Mouse (Mus musculus): Measurements from ENCODE around the gene E2f2. TPM values are rescaled to one million over a fixed set of nuclear protein-coding genes. Genes with fewer than 3 reads are reported as not detected.
A peak's percentile ranks its signal among the peaks of the same experiment; 100 is the strongest.

The E2f2 gene
- 1 to 10 TPM; 1.4 to 2.1 TPM for total RNA-seq (2021)

DNA sequence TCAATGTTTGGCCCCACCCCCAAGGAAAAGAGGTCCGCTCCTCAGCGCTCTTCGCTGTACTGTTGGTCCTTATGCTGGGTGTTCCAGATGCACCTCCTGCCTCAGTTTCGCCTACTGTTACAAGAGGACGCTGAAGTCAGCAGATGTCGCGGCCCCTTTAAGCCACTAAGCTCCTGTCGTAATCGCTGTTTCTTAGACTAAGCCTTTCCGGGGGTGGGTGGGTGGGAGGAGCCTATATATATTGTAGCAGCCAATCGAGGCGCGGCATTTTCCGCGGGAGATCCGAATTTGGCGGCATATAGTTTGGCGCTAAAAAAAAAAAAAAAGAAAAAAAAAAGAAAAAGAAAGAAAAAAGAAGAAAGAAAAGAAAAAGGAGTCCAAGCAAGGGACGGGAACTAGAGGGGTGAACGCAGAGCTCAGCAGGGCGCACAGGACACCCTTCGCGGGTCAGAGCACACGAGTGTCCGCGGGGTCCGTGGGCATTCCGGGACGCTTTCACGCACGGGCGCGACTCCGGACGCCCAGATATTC, at the start of gene E2f2:
Gene E2f2, plus strand, starts transcription at position 384 of the 531 bp plus-strand sequence.
- intact Hi-C loops (cut with DNase I): no loop called here
- peak; percentile 71 to 81 for DNase-seq

DNA sequence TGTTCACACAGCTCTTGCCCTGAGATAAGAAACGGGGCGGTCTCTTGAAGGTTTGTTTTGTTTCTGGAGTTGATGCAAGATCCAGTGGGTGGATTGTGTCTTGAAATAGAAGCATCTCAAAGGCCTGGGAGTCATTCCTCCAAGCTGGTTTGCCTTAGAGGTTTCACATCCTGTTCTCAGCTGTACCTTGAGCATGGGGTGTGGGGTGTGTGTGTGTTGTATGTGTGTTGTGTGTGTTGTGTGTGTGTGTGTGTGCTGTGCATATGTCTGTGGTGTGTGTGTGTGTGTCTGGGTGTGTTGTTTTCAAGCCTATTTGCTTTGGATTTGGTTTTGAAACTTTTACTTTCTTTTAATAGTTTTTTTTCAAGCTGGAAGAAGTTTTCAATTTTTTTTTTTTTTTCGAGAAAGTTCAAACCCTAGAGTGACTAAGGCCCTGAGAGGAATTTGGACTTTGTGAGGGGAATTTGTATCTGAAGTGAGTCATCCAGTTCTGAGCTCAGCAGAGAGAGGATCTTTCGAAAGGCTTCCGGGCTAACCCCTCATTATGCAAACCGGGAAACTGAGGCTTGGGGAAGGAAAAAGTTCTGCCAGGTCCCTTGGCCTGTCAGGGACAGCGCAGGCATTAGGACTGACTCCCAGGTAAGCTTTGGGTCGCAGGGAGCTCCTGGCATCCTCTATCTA, 48.9 kb upstream of the E2f2 start:
- intact Hi-C loops (cut with DNase I): no loop called here
- peak in 1 of 2 experiments; percentile 28 for DNase-seq

DNA sequence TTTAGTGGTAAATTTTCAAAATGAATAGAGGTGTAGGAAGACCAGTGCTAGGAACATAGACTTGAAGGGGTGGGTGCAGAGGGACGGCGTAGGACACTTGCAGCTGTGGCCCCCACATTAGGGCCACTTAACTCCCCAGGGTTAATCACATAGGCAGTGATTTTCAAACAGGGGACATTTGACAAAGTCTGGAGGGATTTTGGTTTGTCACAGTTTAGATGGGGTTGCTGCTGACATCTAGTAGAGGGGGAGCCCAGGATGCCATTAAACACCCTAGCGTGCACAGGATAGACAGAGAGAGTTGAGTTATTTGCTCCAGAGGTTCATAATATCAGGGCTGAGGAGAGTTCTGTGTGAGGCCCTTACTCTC, 48.4 kb upstream of the E2f2 start:
- no peak for DNase-seq
- intact Hi-C loops (cut with DNase I): no loop called here

DNA sequence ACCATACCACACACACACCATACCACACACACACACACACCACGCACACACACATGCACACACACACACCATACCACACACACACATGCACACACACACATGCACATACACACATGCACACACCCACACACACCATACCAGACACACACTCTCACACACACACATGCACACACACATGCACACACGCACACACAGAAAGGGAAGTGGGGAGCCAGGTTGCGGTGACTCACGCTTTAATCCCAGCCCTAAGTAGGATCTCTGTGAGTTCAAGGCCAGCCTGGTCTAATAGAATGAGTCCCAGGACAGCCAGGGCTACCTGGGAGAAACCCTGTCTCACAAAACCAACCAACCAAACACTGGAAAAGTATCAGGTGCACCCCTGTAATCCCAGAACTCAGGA, 47.6 kb upstream of the E2f2 start:
- DNase-seq: no peak
- intact Hi-C loops (cut with DNase I): no loop called here

DNA sequence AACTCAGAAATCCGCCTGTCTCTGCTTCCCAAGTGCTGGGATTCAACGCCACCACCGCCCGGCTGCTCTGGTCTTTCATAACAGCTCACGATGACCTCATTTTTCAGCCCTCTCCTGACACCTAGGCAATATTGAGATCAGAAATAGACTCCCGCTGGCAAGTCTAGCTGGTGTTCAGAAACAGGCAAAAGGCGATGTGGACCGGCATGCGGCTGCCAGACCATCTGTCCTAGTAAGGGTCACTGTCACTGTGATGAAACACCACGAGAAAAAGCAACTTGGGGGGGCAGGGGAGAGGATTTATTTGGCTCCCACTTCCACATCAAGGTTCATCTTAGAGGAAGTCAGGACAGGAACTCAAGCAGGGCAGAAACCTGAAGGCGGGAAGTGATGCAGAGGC, 46.7 kb upstream of the E2f2 start:
- no peak for DNase-seq
- intact Hi-C loops (cut with DNase I): no loop called here

DNA sequence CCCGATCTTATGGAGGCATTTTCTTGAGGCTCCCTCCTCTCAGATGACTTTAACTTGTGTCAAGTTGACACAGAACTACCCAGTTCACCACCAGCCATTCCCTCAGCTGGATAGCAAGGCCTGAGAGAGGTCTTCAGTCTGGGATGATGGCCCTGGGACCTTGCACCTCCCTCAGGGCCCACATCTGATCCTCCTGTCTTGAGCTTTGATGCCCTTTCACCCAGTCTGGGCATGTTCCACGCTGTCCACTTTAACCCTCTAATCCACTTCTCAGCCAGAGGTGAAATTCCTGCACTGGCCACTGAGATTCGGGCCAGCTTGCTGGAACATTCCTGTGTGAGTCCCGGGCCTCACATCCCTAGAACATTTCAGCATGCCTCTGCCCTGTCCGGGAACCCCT, 46.2 kb upstream of the E2f2 start:
- intact Hi-C loops (cut with DNase I): no loop called here

DNA sequence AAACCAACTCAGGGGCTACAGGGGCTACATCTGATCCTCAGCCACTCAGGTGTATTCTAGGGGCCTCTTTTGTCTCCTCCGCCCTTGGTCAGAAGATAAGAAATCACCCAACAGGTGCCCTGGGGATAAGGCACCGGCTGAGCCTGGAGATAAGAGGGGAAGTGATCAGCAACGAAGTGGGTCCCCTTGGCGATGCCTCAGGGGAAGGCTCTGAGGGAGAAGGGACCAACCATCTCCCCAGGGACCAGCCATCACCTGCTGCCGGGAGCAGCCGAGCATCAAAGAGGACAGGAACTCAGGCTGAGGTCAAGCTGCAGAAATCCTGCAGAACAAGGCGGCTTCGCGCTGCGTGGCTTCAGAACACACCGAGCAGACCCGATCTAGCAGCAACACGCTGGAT, 44.5 kb upstream of the E2f2 start:
- intact Hi-C loops (cut with DNase I): no loop called here

More for the DNA sequence above, 46.2 kb upstream of the E2f2 start:
- DNase-seq: no peak

DNA sequence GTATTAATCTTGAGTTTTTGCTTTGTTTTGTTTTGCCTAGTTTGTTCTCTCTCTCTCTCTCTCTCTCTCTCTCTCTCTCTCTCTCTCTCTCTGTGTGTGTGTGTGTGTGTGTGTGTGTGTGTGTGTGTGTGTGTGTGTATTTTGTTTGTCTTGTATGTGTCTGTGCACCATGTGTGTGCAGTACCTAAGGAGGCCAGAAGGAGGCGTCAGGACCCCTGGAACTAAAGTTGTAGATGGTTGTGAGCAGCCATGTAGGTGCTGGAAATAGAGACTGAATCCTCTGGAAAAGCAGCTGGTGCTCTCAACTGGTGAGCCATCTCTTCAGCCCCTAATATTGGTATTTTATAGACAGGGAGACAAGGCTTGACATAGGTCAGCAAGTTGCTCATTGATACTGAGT, 42.4 kb upstream of the E2f2 start:
- intact Hi-C loops (cut with DNase I): no loop called here
- no peak for DNase-seq

More for the DNA sequence above, 44.5 kb upstream of the E2f2 start:
- DNase-seq: no peak

DNA sequence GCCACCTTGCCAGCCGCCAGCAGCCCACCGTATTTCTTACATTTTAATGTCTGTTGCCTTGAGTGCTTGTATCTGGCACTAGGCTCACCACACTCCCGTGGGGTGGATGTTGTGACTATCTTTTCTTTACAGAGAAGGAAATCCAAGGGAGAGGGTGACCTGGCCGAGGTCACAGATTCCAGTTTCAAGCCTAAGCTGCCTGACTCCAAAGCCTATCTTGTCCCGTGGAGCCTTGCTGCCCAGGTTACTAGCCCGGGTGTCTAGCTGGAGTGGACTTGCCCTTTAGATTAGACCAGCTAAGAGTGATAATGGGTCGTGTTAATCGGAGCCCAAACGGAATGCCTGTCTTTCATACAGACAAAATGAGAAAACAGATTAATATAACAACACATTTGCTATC, 38.4 kb upstream of the E2f2 start:
- intact Hi-C loops (cut with DNase I): no loop called here
- DNase-seq: no peak

DNA sequence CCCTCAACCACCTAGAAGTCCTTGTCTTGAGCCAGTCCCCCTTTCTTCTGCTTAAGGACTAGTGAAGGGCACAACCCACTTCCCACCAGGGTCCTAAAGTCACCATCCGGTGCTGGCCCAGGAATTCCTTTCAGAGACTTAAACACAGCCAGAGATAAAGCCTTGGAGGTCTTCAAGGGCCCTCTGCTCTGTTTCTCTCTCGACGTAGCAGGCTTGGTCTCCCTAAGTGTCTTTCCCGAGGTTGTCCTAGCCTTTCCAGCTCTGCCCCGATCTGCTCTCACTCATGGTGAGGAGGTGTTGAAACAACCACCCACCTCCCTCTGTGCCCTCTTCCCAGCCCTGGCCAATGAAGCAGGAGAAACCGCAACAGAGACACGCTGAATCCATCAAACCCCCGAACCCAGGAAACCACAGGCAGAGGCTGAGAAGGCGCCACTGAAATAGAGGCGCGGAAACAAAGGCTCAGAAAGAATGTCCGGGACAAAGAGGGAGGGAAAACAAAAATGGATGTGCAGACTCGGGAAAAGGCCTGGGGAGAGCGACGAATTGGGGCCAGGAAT, 37.7 kb upstream of the E2f2 start:
- intact Hi-C loops (cut with DNase I): no loop called here
- DNase-seq: peak; percentile 47 to 49

DNA sequence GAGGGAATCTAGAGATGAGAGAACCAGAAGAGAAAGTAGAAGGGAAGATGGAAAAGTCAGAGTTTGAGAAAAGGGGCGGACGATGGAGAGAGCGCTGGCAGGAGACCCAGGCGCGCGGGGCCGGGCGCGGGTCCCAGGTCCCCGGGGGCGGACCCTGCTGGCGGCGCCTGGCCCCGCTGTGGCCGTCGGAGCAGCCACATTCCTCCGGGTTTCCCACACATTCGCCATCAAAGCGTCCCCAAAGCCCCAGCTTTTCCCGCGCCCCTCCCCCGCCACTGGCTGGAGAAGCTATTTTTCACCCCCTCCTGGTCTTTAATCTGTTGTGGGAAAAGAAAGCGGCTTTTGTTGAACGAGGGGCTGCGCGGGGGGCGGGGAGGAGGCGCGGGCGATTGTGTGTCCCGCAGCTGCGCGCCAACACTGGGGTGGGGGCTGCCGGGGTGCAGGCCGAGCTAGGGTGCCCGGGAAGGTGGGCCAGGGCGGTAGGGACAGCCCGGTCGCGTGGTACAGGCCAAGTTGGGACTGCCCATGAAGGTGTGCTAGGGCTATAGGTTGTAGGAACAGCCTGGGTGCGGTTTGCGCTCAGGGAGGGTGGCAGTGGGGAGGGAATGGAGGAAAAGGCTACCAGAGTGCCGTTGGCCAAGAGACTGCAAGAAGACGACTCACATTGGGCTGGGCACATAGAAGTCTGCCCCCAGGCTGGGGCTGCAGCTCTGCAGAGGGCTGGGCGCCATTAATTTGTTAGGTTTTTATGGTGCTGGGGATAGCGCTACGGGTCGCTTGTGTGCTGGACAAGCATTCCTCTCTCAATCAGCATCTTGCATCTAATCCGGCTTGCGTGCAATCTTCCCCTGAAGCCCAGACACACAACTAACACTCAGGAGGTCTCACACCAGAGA, 37.0 kb upstream of the E2f2 start:
- intact Hi-C loops (cut with DNase I): no loop called here
- DNase-seq: peak; percentile 56 to 70

DNA sequence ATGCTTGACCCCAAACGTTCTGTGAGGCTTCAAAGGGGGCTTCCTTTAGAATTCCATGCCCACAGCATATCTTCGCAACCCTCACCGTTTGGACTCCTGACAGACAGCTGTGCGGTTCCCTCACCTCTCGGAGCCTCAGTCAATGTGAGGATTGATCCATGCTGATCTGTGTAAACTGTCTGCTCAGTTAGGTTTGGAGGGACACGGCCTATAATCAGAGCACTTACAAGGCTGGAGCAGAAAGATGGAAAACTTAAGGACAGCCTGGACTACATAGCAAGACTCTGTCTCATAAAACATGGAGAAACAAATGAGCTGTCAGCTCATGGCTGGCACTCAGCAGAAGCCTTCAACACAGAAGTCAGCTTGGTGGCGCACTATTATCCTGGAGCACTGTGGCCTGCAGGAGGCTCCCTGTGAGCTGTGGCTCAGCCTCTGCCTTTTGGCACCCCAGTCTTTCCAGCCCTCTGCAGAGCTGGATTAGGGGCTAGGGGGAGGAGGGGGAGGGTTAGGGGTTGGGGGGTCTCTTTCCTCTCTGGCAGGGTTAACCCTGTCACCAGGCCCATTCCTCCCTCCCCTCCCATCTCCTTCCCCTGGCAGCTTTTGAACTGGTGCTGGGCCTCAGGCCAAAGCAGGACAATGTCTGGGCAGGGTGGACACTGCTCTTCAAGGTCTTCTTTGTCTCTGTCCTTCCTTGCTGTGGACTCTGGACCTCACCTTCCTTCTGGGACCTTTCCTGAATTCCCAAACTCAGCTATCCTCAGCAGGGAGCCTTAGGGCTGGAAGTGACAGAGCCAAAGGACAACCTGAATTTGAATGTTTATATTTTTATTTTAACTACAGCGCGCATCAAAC, 36.1 kb upstream of the E2f2 start:
- peak; percentile 38 to 48 for DNase-seq
- intact Hi-C loops (cut with DNase I): no loop called here

DNA sequence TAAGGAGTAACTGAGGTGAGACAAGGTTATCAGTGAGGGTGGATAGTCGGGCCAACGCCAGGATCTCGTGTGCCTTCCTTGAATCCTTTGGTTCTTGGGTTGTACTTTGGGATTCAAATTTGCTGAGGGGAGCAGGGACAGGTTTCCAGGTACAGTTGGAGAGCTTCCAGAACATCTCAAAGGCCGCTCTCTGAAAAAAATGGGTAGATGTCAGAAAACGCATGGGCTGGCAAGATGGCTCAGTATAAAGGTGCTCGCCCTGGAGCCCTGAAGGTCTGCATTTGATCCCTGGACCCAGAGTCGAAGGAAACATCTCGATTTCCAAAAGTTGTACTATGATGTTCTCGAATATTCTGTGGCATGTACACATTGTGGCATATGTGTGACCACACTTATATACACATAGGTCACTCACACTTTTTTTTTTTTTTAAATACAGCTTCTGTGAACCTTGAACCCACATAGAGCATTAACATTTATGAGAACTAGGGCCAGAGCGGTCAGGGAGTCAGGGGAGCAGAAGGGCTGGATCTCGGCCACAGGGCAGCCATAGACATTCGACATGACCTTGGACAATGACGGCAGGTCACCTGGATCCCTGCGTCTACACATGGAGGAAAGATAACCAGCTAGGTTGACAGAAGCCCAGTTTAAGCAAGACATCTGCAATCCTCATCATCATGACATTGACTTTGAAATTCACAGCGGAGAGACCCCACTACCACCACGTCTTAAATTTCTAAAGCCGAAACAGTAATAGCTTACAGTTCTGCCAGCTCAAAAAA, 32.7 kb upstream of the E2f2 start:
- peak in 1 of 2 experiments; percentile 28 for DNase-seq
- intact Hi-C loops (cut with DNase I): loop anchor here (5.0 to 10.0 kb wide), 3 partner anchors 143 to 1345 kb away; partner anchors contain the start of genes Pnrc2 and Zfp46

DNA sequence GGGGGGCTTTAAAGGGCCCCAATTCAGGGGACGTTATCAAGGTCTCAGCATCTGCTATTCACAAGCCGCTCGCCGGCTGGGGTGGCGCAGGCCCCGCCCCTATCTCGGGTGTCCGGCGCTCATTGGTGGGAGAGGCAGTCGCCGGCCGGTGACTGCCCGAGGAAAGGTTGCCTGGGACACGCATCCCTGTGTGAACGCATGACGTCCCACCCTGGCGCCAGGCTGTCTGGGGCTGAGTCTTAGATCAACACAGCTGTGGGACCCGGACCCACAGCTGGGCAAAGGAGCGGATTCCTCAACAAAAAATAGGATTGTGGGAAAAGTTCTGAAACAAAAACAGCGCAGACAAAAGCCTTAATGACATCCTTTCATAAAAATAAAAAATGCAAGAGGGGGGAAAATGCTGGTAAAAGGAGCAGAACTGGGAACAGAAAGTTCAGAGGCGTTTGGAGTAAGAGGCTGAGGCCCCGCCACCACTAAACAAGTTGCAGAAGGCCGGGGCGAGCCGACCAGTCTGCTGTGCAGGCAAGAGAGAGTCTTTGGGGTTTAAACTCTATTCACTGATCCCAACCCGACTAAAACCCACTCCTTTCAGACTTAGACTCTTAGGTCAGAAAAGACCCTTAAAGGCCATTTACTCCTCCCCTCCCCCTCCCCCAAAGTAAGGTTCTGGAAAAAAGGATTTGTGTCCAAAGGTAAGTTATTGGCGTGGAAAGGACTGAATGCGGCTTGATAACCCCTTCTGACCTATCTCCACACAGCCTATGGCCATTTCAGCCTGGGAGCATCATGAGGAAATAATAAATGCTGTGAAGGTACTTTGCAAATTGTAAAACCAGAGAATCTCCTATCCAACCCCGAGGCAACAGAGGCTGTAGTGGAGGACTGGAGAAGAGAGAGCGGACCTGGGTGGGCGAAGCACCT, 31.6 kb upstream of the E2f2 start:
- intact Hi-C loops (cut with DNase I): loop anchor here (5.0 to 10.0 kb wide), 3 partner anchors 142 to 1344 kb away; partner anchors contain the start of genes Pnrc2 and Zfp46
- DNase-seq: peak; percentile 91 to 92

DNA sequence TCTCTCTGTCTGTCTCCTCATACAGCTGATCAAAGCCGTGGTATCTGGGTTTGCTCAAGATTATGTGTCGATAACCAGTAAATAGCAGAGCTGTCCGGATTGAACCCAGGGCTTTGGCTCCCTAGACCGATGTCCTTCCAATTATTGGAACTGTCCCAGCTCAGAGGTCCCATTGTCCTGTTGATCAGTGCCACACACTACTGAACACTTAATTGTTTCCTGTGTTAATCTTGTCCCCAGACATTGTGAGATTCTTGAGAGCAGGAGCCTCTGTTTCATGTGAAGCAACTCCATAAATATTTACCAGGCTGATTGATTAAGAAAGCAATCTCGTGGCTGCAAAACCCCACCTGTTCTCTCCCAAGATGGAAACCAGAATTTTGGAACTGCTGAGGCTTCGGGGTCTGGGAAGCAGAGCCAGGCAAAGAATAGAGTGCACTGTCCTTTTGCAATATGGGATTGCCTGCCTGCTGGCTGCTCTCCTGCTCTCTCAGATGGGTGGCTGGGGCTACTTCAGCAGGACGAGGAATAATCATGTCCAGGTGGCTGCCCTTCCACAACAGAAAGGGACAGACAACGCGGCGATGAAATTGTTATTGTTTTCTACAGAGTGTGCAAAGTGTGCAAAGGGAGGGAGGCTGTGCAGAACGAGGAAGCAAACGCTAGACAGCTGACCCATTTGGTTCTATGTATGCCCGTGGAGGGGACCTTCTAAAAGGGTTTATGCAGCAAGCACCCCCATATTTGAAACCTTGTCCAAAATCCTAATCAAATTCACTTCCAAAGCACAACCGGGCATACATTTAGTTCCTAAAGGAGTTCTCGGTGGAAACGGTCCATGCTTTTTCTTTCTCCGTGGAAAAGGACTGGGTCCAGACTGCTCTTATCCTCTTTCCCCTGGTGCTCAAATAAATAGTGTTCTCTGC, 29.7 kb upstream of the E2f2 start:
- intact Hi-C loops (cut with DNase I): loop anchor here (5.0 to 10.0 kb wide), 3 partner anchors 140 to 1342 kb away; partner anchors contain the start of genes Pnrc2 and Zfp46
- peak; percentile 39 to 54 for DNase-seq

DNA sequence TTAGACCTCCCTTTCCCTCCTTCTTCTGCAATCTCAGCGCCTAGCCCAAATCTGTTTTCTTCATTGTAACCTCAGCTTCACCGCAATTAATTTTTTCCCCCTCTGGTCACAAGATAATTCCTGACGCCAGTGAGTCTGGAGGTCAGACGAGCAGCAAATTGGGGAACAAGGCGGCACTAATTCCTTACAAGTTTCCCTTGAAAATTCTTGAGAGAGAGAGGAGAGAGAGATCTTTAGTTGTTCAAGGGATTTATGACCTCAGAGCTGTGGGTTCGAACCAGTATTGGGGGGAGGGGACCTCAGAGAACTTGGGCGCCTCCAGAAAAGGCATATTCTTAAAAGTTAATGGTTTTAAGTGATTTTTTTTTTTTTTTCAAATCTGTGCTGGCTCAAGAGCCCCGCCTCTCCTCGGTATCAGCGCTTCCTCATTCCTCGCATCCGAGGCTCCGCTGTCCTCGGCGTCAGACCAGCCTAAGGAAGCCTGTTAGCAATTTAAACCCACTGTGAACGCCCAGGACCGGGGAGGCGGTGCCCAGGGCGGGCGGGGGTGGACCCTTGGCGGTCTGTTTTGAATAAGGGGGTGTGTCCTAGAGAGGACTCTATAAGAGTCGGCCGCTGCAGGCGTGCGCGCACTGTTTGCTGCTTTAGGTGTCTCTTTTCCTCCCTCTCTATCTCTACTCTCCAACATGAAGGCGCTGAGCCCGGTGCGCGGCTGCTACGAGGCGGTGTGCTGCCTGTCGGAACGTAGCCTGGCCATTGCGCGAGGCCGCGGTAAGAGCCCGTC, 28.8 kb upstream of the E2f2 start, which contains the start of gene Id3:
Gene Id3, plus strand, starts transcription at position 305 of the 784 bp plus-strand sequence.
- intact Hi-C loops (cut with DNase I): loop anchor here (5.0 to 10.0 kb wide), 3 partner anchors 139 to 1341 kb away; partner anchors contain the start of genes Pnrc2 and Zfp46
- DNase-seq: peak; percentile 95 to 96
